Mouse (Mus musculus) gastrocnemius, adult 8-10 months (tissue): ENCODE measurements around the gene Map2k7. TPM values are rescaled to one million over a fixed set of nuclear protein-coding genes. Genes with fewer than 3 reads are reported as not detected.
"Not testable (repeated sequence)": the region's sequence is repeated elsewhere in the genome, so short reads cannot be mapped to it uniquely, and the experiment has no call there.

ENCODE experiments used
- DNase-seq, 2 experiments: peaks; one replicate each; pipeline ENCODE4 v3.0.0; 2022; ENCODE audit warnings: low spot score in 2 of 2
- total RNA-seq, 4 experiments: library from RNA; stranded (reverse); gene quantifications; 2 replicates each; pipeline ENCODE4 v1.2.4; 2022

The Map2k7 gene
- total RNA-seq, 4 experiments from 2014 or later: 73.5 to 86.8 (median 77.5) TPM

DNA sequence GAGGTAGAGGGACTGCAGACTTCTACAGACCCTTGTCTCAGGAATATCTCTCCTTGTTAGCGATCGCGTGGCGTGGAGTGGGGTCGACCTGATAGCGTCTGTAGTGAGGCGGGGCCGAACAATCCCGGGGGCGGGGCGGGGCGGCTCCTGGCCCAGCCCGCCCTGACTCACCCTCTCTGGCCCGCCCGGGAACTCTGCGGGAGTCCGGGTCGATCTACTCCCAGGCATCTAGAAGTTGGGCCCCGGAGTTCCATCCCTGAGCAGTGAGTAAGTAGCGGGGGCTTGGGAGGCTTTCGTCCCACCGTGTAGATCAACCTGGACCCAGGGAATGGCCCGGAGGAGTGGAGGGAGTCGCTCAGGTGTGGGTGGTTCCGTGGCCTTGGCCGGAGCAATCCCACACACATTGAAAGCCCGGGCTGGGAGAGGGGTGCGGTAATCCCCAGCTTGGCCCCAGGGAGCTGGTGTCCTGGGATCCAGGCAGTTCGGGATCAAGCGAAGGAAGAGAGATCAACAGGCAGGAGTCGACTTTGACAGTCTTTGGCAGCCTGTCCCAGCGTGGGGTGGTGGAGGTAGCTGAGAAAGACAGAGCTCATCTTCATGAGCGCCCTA is 11.7 kb upstream of the Map2k7 start, which contains the start of gene Lrrc8e:
TSS of gene Lrrc8e (plus strand) at position 89 of the 609 bp plus-strand sequence.
- no peak for DNase-seq

DNA sequence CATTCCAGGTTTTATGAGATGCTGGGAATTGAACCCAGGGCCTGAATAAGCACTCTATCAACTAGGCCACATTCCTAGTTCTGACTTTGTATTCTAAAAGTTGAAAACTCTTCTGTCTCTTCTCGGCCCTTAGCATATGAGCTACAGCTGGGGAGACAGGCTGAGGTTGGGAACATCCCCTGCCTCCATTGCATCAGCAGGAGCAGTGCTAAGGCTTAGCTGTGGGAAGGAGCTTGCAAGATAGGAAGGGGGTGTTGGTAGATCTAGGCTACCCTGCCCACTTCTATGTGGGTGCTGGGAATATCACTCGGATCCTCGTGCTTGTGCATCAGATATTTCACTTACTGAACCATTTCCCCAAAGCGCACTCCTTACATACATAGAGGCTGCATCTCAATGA is 10.6 kb upstream of the Map2k7 start:
- DNase-seq: no peak

GRCm38 (mm10) chr8:4229784-4230183 is 8.8 kb upstream of the Map2k7 start:
- no peak for DNase-seq

- DNase-seq: no peak
Observed at GRCm38 (mm10) chr8:4230612-4231351, 7.8 kb upstream of the Map2k7 start.

- no peak for DNase-seq
Observed at GRCm38 (mm10) chr8:4237814-4238433, 616 bp upstream of the Map2k7 start.

GRCm38 (mm10) chr8:4239193-4239890 is 802 bp downstream of the Map2k7 start:
- no peak for DNase-seq

DNA sequence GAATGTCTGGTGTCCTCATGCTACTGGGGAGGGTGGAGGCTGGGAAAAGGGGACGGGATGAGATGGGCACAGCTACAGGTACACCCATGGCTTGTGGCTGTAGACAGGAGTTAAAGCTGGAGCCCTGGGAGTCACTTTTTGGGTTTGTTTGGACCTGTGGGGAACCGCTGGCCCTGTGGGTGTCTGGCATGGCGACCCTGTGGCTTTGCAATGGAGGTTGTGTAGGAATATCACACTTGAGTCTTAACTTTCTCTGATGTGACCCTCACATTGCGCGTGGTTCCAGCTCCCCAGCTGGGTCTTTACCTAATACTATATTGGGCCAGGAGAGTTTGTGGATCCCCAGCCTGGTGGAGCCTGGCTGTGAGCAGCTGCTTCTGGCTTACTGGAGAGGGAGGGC is 6.5 kb downstream of the Map2k7 start:
- no peak for DNase-seq

DNA sequence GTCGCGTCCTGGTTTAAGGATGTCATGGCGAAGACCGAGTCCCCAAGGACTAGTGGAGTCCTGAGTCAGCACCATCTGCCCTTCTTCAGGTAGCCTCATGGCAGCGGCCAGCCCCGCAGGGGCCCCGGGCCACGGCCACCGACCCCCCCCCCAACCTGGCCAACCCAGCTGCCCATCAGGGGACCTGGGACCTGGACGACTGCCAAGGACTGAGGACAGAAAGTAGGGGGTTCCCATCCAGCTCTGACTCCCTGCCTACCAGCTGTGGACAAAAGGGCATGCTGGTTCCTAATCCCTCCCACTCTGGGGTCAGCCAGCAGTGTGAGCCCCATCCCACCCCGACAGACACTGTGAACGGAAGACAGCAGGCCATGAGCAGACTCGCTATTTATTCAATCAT is 7.2 kb downstream of the Map2k7 start:
- no peak for DNase-seq

DNA sequence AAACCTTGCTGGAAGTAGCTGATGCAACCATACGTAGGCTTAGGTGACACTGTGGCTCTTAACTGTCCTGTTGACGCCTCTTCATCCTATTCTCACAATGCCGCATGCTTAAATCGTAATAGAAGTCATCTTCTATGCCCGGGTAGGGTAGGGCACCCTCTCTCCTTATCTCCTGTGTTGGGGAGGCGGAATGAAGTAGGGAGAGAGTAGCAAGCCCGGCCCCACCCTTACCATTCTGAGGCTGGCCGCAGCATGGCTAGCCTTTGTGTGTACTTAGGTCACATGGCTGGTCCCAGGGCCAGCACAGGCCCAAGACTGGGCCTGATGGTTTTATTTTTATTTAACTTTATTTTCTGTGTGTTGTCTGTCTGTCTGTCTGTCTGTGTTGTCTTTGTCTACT is 8.7 kb downstream of the Map2k7 start:
- no peak for DNase-seq

DNA sequence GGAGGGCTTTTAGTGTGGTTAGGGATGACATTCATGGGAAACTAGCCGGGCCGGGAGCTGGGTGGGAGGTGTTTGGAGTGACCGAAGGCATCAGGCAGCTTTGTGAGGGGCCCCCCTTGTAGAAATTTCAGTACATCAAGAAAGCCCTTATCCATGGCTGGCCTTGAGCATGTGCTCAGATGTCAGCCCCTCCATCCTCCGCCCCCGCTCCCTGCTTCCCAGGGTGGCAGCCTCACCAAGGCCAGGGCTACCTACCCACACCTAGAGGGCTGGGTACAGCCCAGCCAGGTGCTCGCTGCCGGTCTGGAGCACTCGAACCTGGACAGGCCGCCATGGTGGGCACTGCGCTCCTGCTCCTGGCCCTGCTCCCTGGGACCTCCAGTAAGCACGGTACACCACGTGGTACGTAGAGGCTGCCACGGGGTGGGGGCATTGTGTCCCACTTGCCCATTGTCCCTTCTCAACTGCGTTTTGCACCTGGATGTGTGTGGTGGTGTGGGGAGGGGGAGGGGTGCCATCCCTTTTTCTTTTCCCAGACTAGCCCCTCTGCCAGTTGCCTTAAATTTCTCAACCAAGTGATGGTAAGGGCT is 9.5 kb downstream of the Map2k7 start, which contains the start of gene Tgfbr3l:
TSS of gene Tgfbr3l (plus strand) at position 264 of the 590 bp plus-strand sequence.
- DNase-seq: no peak

DNA sequence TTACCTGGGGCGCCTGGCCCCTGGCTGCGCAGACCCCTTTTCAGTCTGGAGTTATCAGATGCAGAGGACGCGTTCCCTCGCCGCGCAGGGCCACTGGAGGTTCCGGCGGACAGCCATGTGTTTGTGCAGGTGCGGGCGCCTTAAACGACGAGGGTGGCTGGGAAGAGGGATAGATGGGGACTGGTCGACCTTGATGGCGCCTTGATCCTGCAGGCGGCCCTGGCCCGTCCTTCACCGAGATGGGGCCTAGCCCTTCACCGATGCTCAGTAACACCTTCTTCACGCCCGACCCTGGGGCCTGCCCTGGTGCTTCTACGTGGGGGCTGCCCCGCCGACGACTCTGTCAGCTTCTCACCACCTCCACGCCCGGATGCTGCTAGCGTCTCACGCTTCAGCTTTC is 10.7 kb downstream of the Map2k7 start:
- no peak for DNase-seq

DNA sequence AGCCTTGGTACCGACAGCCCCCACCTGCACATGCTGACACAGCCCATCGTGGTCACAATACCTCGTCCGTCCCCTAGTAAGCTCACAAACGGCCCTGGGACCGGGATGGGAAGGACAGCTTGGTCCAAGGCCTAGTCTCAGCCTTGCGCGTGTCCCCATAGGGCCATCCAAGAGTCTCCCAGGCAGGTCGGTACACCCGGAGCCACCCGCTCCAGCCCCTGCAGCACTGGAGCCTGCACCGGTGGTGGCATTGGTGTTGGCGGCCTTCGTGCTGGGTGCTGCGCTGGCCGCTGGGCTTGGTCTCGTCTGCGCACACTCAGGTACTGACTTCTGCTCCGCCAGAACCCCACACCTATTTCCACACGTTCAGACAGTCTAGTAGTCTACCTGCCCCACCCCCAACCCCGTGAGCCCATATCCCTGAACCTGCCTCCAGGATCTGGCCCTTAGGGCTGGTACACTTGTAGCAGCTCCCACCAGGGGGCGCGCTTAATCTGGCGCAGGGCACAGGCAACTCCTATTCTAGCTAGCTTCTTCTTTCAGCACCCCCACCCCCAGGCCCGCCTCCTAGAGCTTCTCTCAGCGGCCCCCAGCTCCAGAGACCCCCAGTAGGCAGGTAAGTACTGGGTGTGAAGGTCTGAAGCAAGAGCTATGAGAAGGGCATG is 11.9 kb downstream of the Map2k7 start:
- DNase-seq: peak; percentile 57 to 81

GRCm38 (mm10) chr8:4252116-4252760 is 13.7 kb downstream of the Map2k7 start:
- DNase-seq: no peak

DNA sequence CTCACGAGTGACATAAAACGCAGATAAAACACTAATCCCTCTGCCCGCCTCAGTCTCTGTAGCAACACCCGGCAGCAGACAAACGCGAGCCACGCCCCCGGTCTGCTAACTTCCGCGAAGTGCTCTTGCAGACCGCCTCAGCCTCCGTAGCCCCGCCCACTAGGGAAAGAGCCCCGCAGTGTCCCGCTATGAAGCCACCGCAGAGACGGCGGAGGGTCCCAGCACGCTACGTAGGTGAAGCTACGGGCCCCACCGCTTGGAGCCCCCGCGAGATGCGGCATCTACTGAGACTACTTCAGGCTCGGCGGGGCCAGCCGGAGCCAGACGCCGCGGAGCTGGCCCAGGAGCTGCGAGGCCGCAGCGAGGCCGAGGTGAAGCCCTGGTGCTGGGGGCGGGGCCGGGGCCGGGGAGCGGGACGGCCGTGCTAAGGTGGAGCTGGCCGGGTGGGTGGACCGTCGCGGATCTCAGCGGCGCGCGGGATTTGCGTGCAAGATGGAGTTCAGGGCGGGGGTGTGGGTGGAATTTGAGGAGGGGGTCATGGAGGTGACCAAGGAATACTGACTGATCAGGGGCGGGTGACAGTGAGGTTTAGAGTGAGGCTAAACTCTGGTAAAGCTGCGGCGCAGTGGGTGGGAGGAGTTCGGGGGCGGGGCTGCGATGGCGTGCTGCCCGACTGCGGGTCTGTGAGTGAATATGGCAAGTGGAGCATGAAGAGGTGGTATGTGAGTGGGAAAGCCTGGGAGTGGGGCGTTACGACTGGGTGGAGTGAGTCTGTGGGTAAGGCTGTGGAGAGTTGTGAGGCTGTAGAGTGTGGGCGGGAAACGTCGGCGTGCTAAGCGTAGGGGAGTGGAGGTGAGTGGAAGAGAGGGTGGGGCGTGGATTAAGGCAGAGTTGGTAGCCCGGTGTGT is 14.6 kb downstream of the Map2k7 start, which contains the start of gene Snapc2:
TSS of gene Snapc2 (plus strand) at position 147 of the 908 bp plus-strand sequence.
- DNase-seq: peak; percentile 88 to 93

- DNase-seq: no peak
Observed at GRCm38 (mm10) chr8:4254001-4254400, 15.5 kb downstream of the Map2k7 start.

- not testable (repeated sequence) for DNase-seq
Observed at GRCm38 (mm10) chr8:4255471-4255870, 16.9 kb downstream of the Map2k7 start.

DNA sequence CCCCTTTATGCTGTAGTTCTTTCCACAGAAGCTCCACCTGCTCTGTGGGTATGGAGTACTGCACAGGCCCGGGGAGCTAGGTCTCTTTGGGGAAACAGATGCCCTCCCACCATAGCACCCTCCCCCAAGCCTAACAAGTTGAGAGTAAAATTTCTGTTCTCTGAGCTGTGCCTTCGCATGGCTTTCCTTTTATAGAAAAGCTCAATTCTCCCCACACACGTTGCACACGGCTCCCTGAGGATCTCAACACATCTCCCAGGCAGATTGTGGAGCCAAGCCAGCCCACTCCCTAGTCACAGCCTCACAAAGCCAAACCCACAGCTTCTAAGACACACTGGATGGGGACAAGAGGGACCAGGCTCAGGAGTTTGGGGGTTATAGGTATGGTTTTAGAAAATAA is 18.4 kb downstream of the Map2k7 start:
- DNase-seq: no peak

- DNase-seq: no peak
Observed at GRCm38 (mm10) chr8:4257350-4257749, 18.8 kb downstream of the Map2k7 start.

DNA sequence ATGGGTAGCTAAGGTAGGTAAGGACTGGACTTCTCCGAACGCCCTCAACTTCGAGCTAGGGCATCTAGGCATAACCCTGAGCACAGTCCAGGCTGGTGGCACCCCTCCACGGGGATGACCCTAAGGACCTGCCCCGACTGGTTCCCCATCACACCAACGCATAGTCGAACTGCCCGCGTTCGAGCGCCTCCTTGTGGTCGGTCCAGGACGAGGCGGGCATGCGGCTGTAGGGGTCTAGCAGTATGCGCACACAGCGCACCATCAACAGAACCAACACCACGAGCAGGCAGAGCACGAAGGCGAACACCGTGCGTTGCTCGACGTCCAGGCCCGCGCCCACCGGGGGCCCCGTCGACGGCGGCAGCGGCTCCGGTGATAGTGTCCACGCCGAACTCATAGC is 19.7 kb downstream of the Map2k7 start:
- peak in 1 of 2 experiments; percentile 50 for DNase-seq
